Mouse (Mus musculus) forebrain, embryonic 11.5 days (tissue): ENCODE results near the gene Lyst. TPM values are rescaled to one million over a fixed set of nuclear protein-coding genes. Genes with fewer than 3 reads are reported as not detected.

ENCODE experiments used
- polyA plus RNA-seq: library from polyadenylated mRNA; unstranded; fragments of >200 nt; fragmentation: Nextera tagmentation; extraction: Ambion mirVana; gene quantifications from 2 replicates; pipeline ENCODE4 v1.2.1, GENCODE M21; 2014

Lyst gene
- polyA plus RNA-seq, 1 experiment from 2014 or later: 4.4 TPM

Other genes starting within 250 kb of the Lyst start
- gene Gpr137b, start 196.4 kb upstream of the Lyst start, polyA plus RNA-seq: 28.3 and 30.3 TPM in 2 replicates
- 43.9 and 44.3 TPM in 2 replicates for gene Nid1, start 152.8 kb upstream of the Lyst start, polyA plus RNA-seq
- 1.7 TPM in 2 replicates for gene Gng4, start 193.7 kb downstream of the Lyst start, polyA plus RNA-seq